Mouse (Mus musculus) G1E (cell line): ENCODE measurements around the gene Lrrc49.
A peak's percentile ranks its signal among the peaks of the same experiment; 100 is the strongest.

Experiments
- CTCF ChIP-seq: IDR thresholded peaks from 2 replicates; pipeline ENCODE4 v1.5.1; 2012; ENCODE audit warnings: low read depth, low read length, inconsistent platforms, mixed read lengths
- GATA1 ChIP-seq: IDR thresholded peaks from 2 replicates; pipeline ENCODE4 v1.6.1; 2012; ENCODE audit warnings: borderline replicate concordance, low read length, inconsistent platforms, mixed read lengths
- GATA2 ChIP-seq: IDR thresholded peaks from 2 replicates; pipeline ENCODE4 v1.6.1; 2012; ENCODE audit warnings: low read depth, low read length, inconsistent platforms, borderline replicate concordance
- POLR2AphosphoS5 ChIP-seq: IDR thresholded peaks from 2 replicates; pipeline ENCODE4 v1.6.1; 2012; ENCODE audit warnings: low read depth, low read length, inconsistent platforms; ENCODE audit not compliant: insufficient replicate concordance
- TAL1 ChIP-seq: conservative IDR thresholded peaks from 2 replicates; pipeline ENCODE4 v1.6.1; 2012; ENCODE audit warnings: low read depth, low read length, inconsistent platforms, mixed read lengths

- TF ChIP-seq CTCF, result peak; percentile 34
- TF ChIP-seq TAL1, result no peak
- TF ChIP-seq GATA1, result no peak
- TF ChIP-seq GATA2, result no peak
- TF ChIP-seq POLR2AphosphoS5, result no peak
Measured at GRCm38 (mm10) chr9:60718284-60718683, 30.3 kb upstream of the Lrrc49 start.
